Mouse (Mus musculus) right cerebral cortex, postnatal 25 days (tissue): ENCODE data around the gene Cfap157.

Experiments used
- DNase-seq: peaks from one replicate; pipeline ENCODE4 v3.0.0; 2022

The Cfap157 gene

DNA sequence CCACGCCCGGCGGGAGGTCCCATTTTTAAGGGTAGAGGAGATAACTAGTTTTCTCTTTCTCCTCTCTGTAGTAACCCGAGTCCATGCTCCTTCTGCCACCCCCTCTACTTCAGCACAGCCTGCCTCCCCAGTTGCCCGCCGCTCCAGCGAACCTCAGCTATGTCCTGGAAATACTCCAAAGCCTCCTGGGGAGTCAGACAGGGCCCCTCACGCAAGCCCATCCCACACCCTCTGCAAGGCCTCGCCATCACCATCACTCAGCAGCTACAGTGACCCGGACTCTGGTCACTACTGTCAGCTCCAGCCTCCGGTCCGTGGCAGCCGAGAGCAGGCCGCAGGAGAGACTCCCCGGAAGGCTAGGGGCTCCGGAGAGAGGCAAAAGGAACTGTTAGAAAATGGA lies 35.1 kb downstream of the Cfap157 start:
- DNase-seq, result no peak

GRCm38 (mm10) chr2:32744272-32744982 lies 39.8 kb downstream of the Cfap157 start:
- DNase-seq, result no peak

GRCm38 (mm10) chr2:32742173-32742531 lies 42.1 kb downstream of the Cfap157 start:
- DNase-seq, result peak; percentile 90

DNA sequence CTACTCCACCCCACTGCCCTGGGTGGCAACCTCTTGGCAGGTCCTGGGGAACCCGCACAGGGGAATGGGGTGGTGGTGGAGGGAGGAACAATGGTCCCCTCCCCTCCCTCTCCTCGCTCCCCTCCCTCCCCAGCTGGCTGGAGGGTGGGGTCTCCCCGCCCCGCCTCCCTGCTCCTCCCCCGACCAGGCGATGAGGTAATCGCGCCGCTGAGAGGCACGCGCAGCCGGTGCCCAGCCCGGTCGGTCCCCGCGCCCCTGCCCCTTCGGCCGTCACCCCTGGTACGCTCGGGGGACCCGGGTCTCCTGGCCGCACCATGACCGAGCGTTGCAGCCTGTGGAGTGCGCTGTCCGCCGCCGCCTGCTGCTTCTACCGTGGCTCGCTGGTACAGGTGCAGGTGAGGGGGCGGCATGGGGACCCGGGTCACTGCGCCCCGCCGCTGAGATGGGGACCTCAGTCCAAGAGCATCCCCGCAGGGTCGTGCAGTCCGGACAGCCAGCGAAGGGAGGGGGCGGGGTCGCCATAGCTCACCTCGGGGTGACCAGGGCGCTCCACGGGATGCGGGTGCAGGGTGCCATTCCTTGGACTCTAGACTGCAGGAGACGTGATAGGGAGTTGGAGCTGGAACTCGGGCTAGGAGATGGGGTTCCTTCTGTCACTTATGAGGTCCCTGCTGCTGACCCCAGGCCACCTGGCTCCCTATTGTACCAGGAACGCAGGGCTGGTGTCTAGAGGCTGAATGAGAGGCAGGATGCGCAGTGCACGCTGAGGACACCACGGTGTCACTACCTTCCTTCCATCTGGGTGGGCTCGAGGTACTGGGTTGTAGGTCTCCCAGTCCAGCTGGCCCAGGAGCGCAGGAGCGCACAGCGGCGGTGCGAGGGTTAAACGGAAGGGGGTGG lies 42.7 kb downstream of the Cfap157 start:
- peak; percentile 79 for DNase-seq

DNA sequence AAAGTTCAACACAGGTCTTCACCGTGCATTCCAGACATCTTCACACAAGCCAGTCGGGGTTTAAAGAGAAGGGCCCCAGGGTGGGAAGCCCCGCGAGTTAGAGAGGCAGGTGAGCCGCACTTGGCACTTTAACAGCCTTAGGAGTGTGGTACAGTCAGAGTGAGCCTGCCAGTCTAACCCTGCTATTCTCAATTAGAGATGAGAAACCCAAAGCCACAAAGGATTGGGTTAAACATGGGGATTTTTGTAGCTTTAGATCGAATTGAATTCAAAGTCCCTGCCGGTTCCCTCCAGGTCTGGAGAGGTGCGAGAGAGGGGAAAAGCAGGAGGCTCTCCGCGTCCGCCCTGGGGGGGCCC lies 43.3 kb downstream of the Cfap157 start, which contains the start of gene 6330409D20Rik:
Gene 6330409D20Rik (minus strand): TSS at position 101 of the 357 bp plus-strand sequence.
- DNase-seq, result no peak

DNA sequence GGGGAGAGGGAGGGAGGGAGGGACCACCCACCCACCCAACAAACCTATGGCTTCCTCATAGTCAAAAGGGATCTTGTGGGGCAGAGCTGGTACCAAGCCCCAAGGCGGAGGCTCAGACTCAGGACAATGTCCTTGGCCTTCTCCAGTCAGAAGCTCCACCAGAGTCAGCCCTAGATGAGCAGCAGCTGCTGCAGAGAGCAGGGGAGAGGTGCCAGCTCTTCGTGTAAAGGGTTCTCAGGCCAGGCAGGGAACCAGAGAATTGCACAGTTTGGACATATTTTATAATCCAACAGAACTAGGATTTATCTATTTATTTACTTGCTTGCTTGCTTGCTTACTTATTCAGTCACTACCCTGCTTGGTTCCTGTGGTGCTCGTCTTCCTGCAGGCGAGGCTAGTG lies 44.9 kb downstream of the Cfap157 start:
- no peak for DNase-seq

DNA sequence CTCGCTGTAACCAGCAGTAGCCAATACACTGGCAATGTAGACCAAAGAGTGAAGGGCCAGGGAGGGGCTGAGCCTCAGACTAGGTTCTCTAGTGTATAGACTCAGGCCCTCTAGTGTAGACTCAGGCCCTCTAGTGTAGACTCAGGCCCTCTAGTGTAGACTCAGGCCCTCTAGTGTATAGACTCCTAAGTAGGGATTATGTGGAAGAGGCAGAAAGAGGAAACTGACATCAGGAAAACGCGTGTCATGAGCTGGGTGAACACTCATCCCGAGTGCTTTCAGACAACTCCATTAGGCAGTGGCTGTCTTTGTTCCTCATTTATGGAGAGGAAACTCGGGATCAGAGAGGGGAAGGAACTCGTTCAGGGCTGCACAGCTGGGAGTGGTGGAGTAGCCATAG lies 47.2 kb downstream of the Cfap157 start:
- DNase-seq, result no peak

- DNase-seq, result no peak
These were observed 47.9 kb downstream of the Cfap157 start for GRCm38 (mm10) chr2:32736306-32736829.

GRCm38 (mm10) chr2:32734933-32735332 lies 49.3 kb downstream of the Cfap157 start:
- DNase-seq, result no peak

DNA sequence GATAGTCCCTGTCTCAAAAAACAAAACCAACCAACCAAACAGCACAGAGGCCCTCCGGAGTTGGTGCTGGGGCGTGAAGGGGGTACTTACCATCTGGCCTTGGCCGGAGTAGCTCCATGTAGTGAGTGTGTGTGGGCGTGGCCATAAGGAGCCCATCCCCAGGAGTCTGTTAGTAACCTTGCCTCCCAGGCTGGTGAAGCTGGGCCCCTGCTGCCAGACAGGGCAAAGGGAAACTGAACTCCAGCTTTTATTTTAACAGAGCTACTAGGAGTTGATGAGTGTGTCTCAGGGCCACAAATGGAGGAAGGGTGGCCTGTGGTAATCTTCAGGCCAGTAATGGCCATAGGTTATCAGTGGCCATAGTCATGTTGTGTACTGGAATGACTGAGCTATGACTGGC lies 49.7 kb downstream of the Cfap157 start:
- DNase-seq, result no peak

- no peak for DNase-seq
These were observed 51.5 kb downstream of the Cfap157 start for GRCm38 (mm10) chr2:32732695-32733094.

DNA sequence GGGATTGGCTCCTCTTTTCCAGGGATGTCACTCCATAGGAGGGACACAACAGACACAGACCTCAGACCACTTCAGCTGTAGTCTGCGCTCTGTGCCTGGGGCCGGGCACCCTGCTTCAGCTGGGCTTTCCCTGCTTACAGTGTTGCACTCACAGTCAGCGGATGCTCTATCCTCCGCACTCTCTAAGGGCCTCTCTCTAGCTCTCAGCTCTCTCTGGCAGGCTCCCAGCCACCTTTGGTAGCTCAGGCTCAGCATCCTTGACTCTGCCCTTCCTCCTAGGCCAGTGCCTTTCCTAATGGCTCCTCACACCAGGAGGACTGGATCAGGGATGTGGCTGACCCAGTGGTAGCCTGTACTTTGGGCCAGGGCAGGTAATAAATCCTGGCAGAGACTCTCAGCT lies 52.3 kb downstream of the Cfap157 start:
- DNase-seq, result no peak

DNA sequence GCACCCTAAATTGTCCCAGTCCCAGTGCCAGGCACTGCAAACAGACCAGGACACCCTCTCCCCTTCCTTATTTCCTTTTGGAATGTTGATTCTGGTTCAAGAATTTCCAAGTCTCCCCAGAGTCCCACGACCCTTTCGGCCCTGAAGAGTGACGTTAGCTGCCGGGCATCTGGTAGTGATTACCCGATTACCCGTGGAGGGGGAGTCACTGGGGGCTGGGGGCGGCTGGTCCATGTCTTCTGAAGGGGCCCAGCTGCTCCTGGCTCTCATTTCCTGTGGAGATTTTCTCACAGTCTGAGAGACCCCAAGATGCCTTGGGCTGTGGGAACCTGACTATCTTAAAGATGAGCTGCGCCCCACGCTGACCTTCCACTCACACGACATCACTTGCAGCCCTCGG lies 53.4 kb downstream of the Cfap157 start:
- no peak for DNase-seq

GRCm38 (mm10) chr2:32729547-32729946 lies 54.7 kb downstream of the Cfap157 start:
- no peak for DNase-seq

- no peak for DNase-seq
These were observed 55.8 kb downstream of the Cfap157 start for GRCm38 (mm10) chr2:32728463-32728862.

GRCm38 (mm10) chr2:32727435-32727834 lies 56.8 kb downstream of the Cfap157 start:
- peak; percentile 79 for DNase-seq
